Mouse (Mus musculus): Measurements from ENCODE around the gene Galnt2. TPM values are rescaled to one million over a fixed set of nuclear protein-coding genes. Genes with fewer than 3 reads are reported as not detected.

Galnt2 gene
- polyA plus RNA-seq, 1 experiment from 2014 or later, result 44.0 TPM

- H3K27me3 ChIP-seq (replicated peaks; ENCODE audit: control insufficient read depth, insufficient read depth, low read length), result no peaks in the 10 kb centered on the region
- H3K36me3 ChIP-seq (ENCODE audit: control insufficient read depth, insufficient read depth), result no peaks in the 10 kb centered on the region
- H3K9me3 ChIP-seq (ENCODE audit: control insufficient read depth), result no peaks in the 10 kb centered on the region
- no peaks in the 10 kb centered on the region for H3K4me1 ChIP-seq (replicated peaks; ENCODE audit: control insufficient read depth, insufficient read depth, low read length)
- H3K9ac ChIP-seq (ENCODE audit: low read depth, low read length), result no peak overlapping the region
- no peak for TF ChIP-seq CTCF (IDR thresholded peaks at IDR 0.05; ENCODE audit: low read depth)
- no peak for ATAC-seq
- H3K4me2 ChIP-seq (replicated peaks; ENCODE audit: low read depth), result no peak overlapping the region
- WGBS, result 65% methylated on average over 4 of the region's 4 CpGs
- H3K27ac ChIP-seq (ENCODE audit: low read depth, low read length), result no peak overlapping the region
- H3K4me3 ChIP-seq (ENCODE audit: low read depth, low read length), result no peak overlapping the region
Observed at GRCm38 (mm10) chr8:124192242-124192641, 38.9 kb upstream of the Galnt2 start.

DNA sequence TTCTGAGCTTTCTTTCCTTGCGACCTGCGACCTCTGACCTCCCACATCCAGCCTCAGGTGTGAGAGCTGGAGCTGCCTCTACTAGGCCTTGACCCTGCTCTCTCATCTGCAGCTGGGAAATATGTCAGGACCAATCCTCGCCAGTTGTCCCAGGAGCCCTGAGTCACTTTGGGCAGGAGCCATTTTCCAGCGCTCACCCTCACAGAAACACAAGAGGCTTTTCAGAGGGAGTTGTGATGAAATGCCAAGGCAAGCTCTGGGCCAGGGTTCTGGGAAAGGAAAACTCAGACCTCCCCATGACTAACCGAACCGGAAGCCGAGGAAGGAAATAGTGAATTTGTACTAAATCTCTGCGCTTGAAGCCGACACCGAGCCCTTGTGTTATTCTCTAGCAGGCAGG lies 38.2 kb upstream of the Galnt2 start:
- Histone ChIP-seq H3K4me1 (replicated peaks; ENCODE audit: control insufficient read depth, insufficient read depth, low read length) (no peaks in the 10 kb centered on the region), H3K36me3 (ENCODE audit: control insufficient read depth, insufficient read depth) (no peaks in the 10 kb centered on the region), H3K9me3 (ENCODE audit: control insufficient read depth) (no peaks in the 10 kb centered on the region), H3K27me3 (replicated peaks; ENCODE audit: control insufficient read depth, insufficient read depth, low read length) (no peaks in the 10 kb centered on the region), H3K27ac (ENCODE audit: low read depth, low read length) (no peak overlapping the region), H3K4me2 (replicated peaks; ENCODE audit: low read depth) (no peak overlapping the region), H3K4me3 (ENCODE audit: low read depth, low read length) (no peak overlapping the region), H3K9ac (ENCODE audit: low read depth, low read length) (no peak overlapping the region)
- no peak for ATAC-seq
- no peak for TF ChIP-seq CTCF (IDR thresholded peaks at IDR 0.05; ENCODE audit: low read depth)
- 79% methylated on average over 10 of the region's 10 CpGs for WGBS

DNA sequence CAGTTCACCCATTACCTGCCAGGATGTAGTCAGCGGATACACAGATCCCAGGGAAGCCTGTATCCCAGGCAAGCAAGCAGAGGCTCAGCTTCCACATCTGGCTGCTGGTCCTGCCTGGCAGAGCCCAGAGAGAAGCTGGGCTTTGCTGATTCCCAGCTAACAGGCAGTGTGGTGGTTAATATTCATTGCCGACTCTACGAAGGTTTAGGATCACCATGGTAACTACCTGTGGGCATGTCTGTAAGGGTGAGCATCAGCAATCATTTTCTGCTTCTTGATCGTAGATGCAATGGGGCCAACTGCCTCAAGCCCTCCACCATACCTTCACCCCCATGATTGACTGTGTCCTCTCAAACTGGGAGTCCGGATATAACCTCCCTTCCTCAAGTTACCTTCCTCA lies 37.2 kb upstream of the Galnt2 start:
- H3K4me3 ChIP-seq (ENCODE audit: low read depth, low read length), result no peak overlapping the region
- no peak overlapping the region for H3K4me2 ChIP-seq (replicated peaks; ENCODE audit: low read depth)
- H3K4me1 ChIP-seq (replicated peaks; ENCODE audit: control insufficient read depth, insufficient read depth, low read length), result no peaks in the 10 kb centered on the region
- TF ChIP-seq CTCF (IDR thresholded peaks at IDR 0.05; ENCODE audit: low read depth), result no peak
- H3K36me3 ChIP-seq (ENCODE audit: control insufficient read depth, insufficient read depth), result no peaks in the 10 kb centered on the region
- 87% methylated on average over 5 of the region's 5 CpGs for WGBS
- H3K9ac ChIP-seq (ENCODE audit: low read depth, low read length), result no peak overlapping the region
- H3K9me3 ChIP-seq (ENCODE audit: control insufficient read depth), result no peaks in the 10 kb centered on the region
- H3K27ac ChIP-seq (ENCODE audit: low read depth, low read length), result no peak overlapping the region
- H3K27me3 ChIP-seq (replicated peaks; ENCODE audit: control insufficient read depth, insufficient read depth, low read length), result no peaks in the 10 kb centered on the region
- no peak for ATAC-seq

GRCm38 (mm10) chr8:124196195-124196594 lies 35.0 kb upstream of the Galnt2 start:
- Histone ChIP-seq H3K27me3 (replicated peaks; ENCODE audit: control insufficient read depth, insufficient read depth, low read length) (no peaks in the 10 kb centered on the region), H3K27ac (ENCODE audit: low read depth, low read length) (no peak overlapping the region; the same call in 1 of the 2 replicates), H3K4me1 (replicated peaks; ENCODE audit: control insufficient read depth, insufficient read depth, low read length) (no peaks in the 10 kb centered on the region), H3K36me3 (ENCODE audit: control insufficient read depth, insufficient read depth) (no peaks in the 10 kb centered on the region), H3K4me2 (replicated peaks; ENCODE audit: low read depth) (no peak overlapping the region), H3K4me3 (ENCODE audit: low read depth, low read length) (no peak overlapping the region), H3K9ac (ENCODE audit: low read depth, low read length) (no peak overlapping the region), H3K9me3 (ENCODE audit: control insufficient read depth) (no peaks in the 10 kb centered on the region)
- peak; percentile 38; the same call in 1 of the 2 replicates for ATAC-seq
- WGBS, result 52% methylated on average over 5 of the region's 5 CpGs
- no peak for TF ChIP-seq CTCF (IDR thresholded peaks at IDR 0.05; ENCODE audit: low read depth)

GRCm38 (mm10) chr8:124196797-124197196 lies 34.4 kb upstream of the Galnt2 start:
- Histone ChIP-seq H3K9ac (ENCODE audit: low read depth, low read length) (no peak overlapping the region), H3K36me3 (ENCODE audit: control insufficient read depth, insufficient read depth) (no peaks in the 10 kb centered on the region), H3K27me3 (replicated peaks; ENCODE audit: control insufficient read depth, insufficient read depth, low read length) (no peaks in the 10 kb centered on the region), H3K4me1 (replicated peaks; ENCODE audit: control insufficient read depth, insufficient read depth, low read length) (no peaks in the 10 kb centered on the region), H3K27ac (ENCODE audit: low read depth, low read length) (no peak overlapping the region), H3K9me3 (ENCODE audit: control insufficient read depth) (no peaks in the 10 kb centered on the region), H3K4me2 (replicated peaks; ENCODE audit: low read depth) (no peak overlapping the region), H3K4me3 (ENCODE audit: low read depth, low read length) (no peak overlapping the region)
- no peak for TF ChIP-seq CTCF (IDR thresholded peaks at IDR 0.05; ENCODE audit: low read depth)
- no peak for ATAC-seq
- 39% methylated on average over 5 of the region's 5 CpGs for WGBS

DNA sequence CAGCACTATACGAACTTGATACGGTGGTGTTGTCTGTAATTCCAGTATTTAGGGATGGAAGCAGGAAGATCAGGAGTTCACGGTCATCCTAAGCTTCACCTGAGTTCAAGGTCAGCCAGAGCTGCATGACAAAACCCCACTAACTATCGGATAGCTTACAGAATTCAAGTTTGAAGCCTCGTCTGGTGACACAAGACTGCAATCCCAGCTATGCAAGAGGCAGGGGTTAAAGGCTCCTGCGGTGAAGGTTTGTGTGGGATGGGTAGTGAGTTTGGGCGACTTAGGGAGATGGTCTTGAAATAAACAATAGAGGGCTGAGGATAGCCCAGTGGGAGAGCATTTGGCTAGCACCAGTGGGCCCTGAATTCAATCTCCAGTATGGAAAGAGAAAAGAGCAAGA lies 33.0 kb upstream of the Galnt2 start:
- Histone ChIP-seq H3K4me1 (replicated peaks; ENCODE audit: control insufficient read depth, insufficient read depth, low read length) (no peaks in the 10 kb centered on the region), H3K4me3 (ENCODE audit: low read depth, low read length) (no peak overlapping the region), H3K36me3 (ENCODE audit: control insufficient read depth, insufficient read depth) (no peaks in the 10 kb centered on the region), H3K27me3 (replicated peaks; ENCODE audit: control insufficient read depth, insufficient read depth, low read length) (no peaks in the 10 kb centered on the region), H3K9me3 (ENCODE audit: control insufficient read depth) (no peaks in the 10 kb centered on the region), H3K9ac (ENCODE audit: low read depth, low read length) (no peak overlapping the region), H3K4me2 (replicated peaks; ENCODE audit: low read depth) (no peak overlapping the region), H3K27ac (ENCODE audit: low read depth, low read length) (no peak overlapping the region)
- ATAC-seq, result no peak
- no peak for TF ChIP-seq CTCF (IDR thresholded peaks at IDR 0.05; ENCODE audit: low read depth)
- 83% methylated on average over 7 of the region's 7 CpGs for WGBS

DNA sequence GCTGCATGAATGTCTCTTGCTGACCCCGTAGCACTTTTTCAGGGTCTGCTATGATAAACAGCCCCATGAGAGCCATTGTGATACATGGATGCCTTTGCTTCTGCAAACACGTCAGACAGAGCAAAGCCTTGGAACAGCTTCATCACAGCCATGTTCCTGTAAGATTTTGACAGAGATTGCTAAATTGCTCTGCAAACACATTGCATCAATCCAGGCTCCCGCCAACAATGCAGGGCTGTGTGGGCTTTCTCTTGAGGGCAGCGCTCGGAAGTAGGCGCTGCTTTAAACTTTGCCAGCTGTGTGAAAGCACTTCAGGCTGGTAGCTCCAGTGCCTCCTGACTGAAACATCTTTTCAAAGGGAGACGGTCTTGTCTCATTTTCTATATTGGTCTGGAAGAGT lies 30.8 kb upstream of the Galnt2 start:
- Histone ChIP-seq H3K27me3 (replicated peaks; ENCODE audit: control insufficient read depth, insufficient read depth, low read length) (no peaks in the 10 kb centered on the region), H3K4me1 (replicated peaks; ENCODE audit: control insufficient read depth, insufficient read depth, low read length) (no peaks in the 10 kb centered on the region), H3K9me3 (ENCODE audit: control insufficient read depth) (no peaks in the 10 kb centered on the region), H3K36me3 (ENCODE audit: control insufficient read depth, insufficient read depth) (no peaks in the 10 kb centered on the region), H3K27ac (ENCODE audit: low read depth, low read length) (no peak overlapping the region), H3K4me2 (replicated peaks; ENCODE audit: low read depth) (no peak overlapping the region), H3K9ac (ENCODE audit: low read depth, low read length) (no peak overlapping the region), H3K4me3 (ENCODE audit: low read depth, low read length) (no peak overlapping the region)
- 24% methylated on average over 7 of the region's 7 CpGs for WGBS
- no peak for ATAC-seq
- no peak for TF ChIP-seq CTCF (IDR thresholded peaks at IDR 0.05; ENCODE audit: low read depth)
